Mouse (Mus musculus) spleen, postnatal 10 days (tissue): ENCODE measurements around the gene Gm2956.
"Not testable (repeated sequence)": the region's sequence is repeated elsewhere in the genome, so short reads cannot be mapped to it uniquely, and the experiment has no call there.

ENCODE experiments used
- DNase-seq, 2 experiments: peaks; one replicate each; pipeline ENCODE4 v3.0.0; 2021 to 2022; ENCODE audit warnings: low spot score in 2 of 2

The Gm2956 gene

GRCm38 (mm10) chr14:3332087-3332677, at the start of gene Gm2956:
Gm2956 (plus strand) TSS chr14:3332627.
- not testable (repeated sequence) for DNase-seq

GRCm38 (mm10) chr14:3333406-3333805, 979 bp downstream of the Gm2956 start:
- DNase-seq = not testable (repeated sequence)

GRCm38 (mm10) chr14:3394793-3395192, 62.4 kb downstream of the Gm2956 start, which contains the start of gene Gm10413:
Gm10413 (plus strand) TSS chr14:3395093.
- DNase-seq = not testable (repeated sequence)
